21 mouse cellular contexts compared by ENCODE assay signal in the genomic region with DNA sequence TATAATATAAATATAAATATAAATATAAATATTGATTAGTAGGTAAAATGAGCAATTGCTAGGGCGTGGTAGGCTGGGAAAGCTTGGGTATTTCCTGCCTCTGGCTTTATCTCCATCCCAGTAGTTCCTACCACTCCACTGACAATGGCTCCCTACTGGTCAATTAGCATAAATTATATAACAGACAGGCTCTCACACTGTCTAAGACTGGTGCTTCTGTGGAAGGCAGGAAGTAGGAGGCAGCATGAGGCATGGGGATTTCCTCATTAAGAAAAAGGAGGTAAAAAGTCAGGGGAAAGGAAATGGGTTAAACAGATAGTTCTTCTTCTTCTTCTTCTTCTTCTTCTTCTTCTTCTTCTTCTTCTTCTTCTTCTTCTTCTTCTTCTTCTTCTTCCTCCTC. TPM values are rescaled to one million over a fixed set of nuclear protein-coding genes. Genes with fewer than 3 reads are reported as not detected.
DNase-seq lines count a peak whose midpoint lies in the region; ATAC-seq lines count a peak whose summit lies in the region.
"Had no signal": no experiment of that assay in that cellular context is flagged by ENCODE, and none has a peak within 500 bp of the region (broad histone marks: within the 10 kb centered on the region; RNA-seq: fewer than 3 reads in every experiment).

No protein-coding gene starts in this region.

- H3K36me3 ChIP-seq in splenic B cell, adult 2 months (ENCODE audit: control insufficient read depth, insufficient read depth, low read length, poor library complexity, severe bottlenecking) = peaks cover 2% of the 10 kb centered on the region; the same call in 1 of the 2 replicates
- H3K36me3 ChIP-seq: embryonic facial prominence, embryonic 13.5 days; heart, embryonic 13.5 days had no signal

- peak; percentile 41 for DNase-seq in CD4-positive helper T cell, adult 2 months (ENCODE audit: low read depth, low spot score)
- peak; percentile 60 for DNase-seq in CD4-positive, CD25-positive, alpha-beta regulatory T cell, adult 2 months (ENCODE audit: low read depth, low spot score)
- DNase-seq in splenic B cell, adult 2 months (ENCODE audit: low read depth, low spot score) = peak; percentile 29
- DNase-seq in heart, adult 18-20 months = no peak
- no peak for DNase-seq in lung, postnatal 14 days
- DNase-seq: adrenal gland, postnatal 10 days; cerebellum, adult 11 months; cerebellum, adult 8-10 months; cerebellum, postnatal 36 days; forebrain, postnatal 0 days; gastrocnemius, adult 2 months; gastrocnemius, postnatal 25 days; heart, postnatal 36 days had no signal

- H3K27me3 ChIP-seq in splenic B cell, adult 2 months (ENCODE audit: control insufficient read depth, insufficient read depth, low read length, poor library complexity, severe bottlenecking) = no peaks in the 10 kb centered on the region
- H3K27me3 ChIP-seq: CH12.LX; embryonic facial prominence, embryonic 13.5 days; forebrain, embryonic 13.5 days; heart, embryonic 13.5 days had no signal

- peak; percentile 89 for ATAC-seq in activated CD4-positive, CD25-positive, alpha-beta regulatory T cell, adult 4 months
- ATAC-seq: forebrain, embryonic 13.5 days; forebrain, postnatal 0 days; hindbrain, postnatal 0 days; intestine, postnatal 0 days; Patski had no signal

RNA-seq across cellular contexts. Expression of gene Scml4, which starts 48.4 kb away (rescaled TPM):
- 10 to 100 TPM; 26.9 to 40.4 TPM for polyA plus RNA-seq in activated CD4-positive, CD25-positive, alpha-beta regulatory T cell, adult 4 months (2017; shearing (Covaris generic))
- 1 to 10 TPM in 1 of 2 experiments, under 1 TPM in 1; 0.84 to 3.0 TPM for total RNA-seq in heart, adult 18-20 months (2021)

Comparison
In these comparisons a context has a peak if more than half of its experiments do, and no peak if none do; other contexts are left out.
1. DNase-seq: peak in CD4-positive helper T cell, adult 2 months (single experiment), CD4-positive, CD25-positive, alpha-beta regulatory T cell, adult 2 months (single experiment) and splenic B cell, adult 2 months (single experiment); none in heart, adult 18-20 months (0 of 2) and lung, postnatal 14 days (single experiment).